Mouse (Mus musculus) stomach, embryonic 16.5 days (tissue): ENCODE measurements around the gene Ide. TPM values are rescaled to one million over a fixed set of nuclear protein-coding genes. Genes with fewer than 3 reads are reported as not detected.

Source experiments
- ATAC-seq: fragments of 200-750 bp; cut with Nextera tagmentation; 2 replicates; pipeline ENCODE4 v1.8.0; 2017; ENCODE audit warnings: moderate number of reproducible peaks, moderate TSS enrichment; ENCODE audit not compliant: insufficient read depth, low FRiP score
- H3K27ac ChIP-seq: fragments of 300-500 bp; sonication (generic); 2 replicates; pipeline ENCODE4 v1.5.1; 2014; ENCODE audit warnings: low read length
- H3K27me3 ChIP-seq: fragments of 300-500 bp; sonication (generic); 2 replicates; pipeline ENCODE4 v1.6.1; 2014; ENCODE audit warnings: low read length, control low read depth, mixed read lengths; ENCODE audit not compliant: control insufficient read depth, insufficient read depth
- H3K36me3 ChIP-seq: fragments of 300-500 bp; sonication (generic); 2 replicates; pipeline ENCODE4 v1.6.1; 2014; ENCODE audit warnings: low read length; ENCODE audit not compliant: control insufficient read depth, insufficient read depth
- H3K4me1 ChIP-seq: fragments of 300-500 bp; sonication (generic); 2 replicates; pipeline ENCODE4 v1.6.1; 2014; ENCODE audit warnings: low read length, control low read depth, mixed read lengths; ENCODE audit not compliant: control insufficient read depth, insufficient read depth
- H3K4me2 ChIP-seq: fragments of 300-500 bp; sonication (generic); 2 replicates; pipeline ENCODE4 v1.6.1; 2014; ENCODE audit warnings: low read depth, low read length, mixed read lengths
- H3K4me3 ChIP-seq: fragments of 300-500 bp; sonication (generic); replicated peaks from 2 replicates; pipeline ENCODE4 v1.5.1; 2014; ENCODE audit warnings: mild to moderate bottlenecking, low read length
- H3K9ac ChIP-seq: fragments of 300-500 bp; sonication (generic); 2 replicates; pipeline ENCODE4 v1.6.1; 2014; ENCODE audit warnings: low read length
- H3K9me3 ChIP-seq: fragments of 300-500 bp; sonication (generic); replicated peaks from 2 replicates; pipeline ENCODE4 v1.6.1; 2016; ENCODE audit warnings: low read length, control low read depth; ENCODE audit not compliant: control insufficient read depth
- WGBS: fragments of 180-500 bp; shearing (Covaris S2); extraction: QIAGEN DNeasy Blood & Tissue Kit; methylation state at CpG from one replicate; pipeline ENCODE4 v1.1.7; 2014; 5-methylcytosine and 5-hydroxymethylcytosine counted together
- polyA plus RNA-seq: library from polyadenylated mRNA; unstranded; fragments of >200 nt; fragmentation: Nextera tagmentation; extraction: Ambion mirVana; gene quantifications from 2 replicates; pipeline ENCODE4 v1.2.1, GENCODE M21; 2015

Gene Ide
- polyA plus RNA-seq, 1 experiment from 2014 or later: 69.0 TPM

- H3K9ac ChIP-seq: no peak overlapping the region
- H3K4me1 ChIP-seq: no peaks in the 10 kb centered on the region
- H3K4me2 ChIP-seq: no peak overlapping the region
- H3K4me3 ChIP-seq: no peak overlapping the region
- H3K27ac ChIP-seq: no peak overlapping the region
- H3K9me3 ChIP-seq: no peaks in the 10 kb centered on the region
- no peaks in the 10 kb centered on the region for H3K27me3 ChIP-seq
- H3K36me3 ChIP-seq: 0 out of 2 replicates have a peak, but pooled peaks cover 3% of the 10 kb centered on the region
- no peak for ATAC-seq
- whole genome bisulfite sequencing: 83% methylated on average over 6 of the region's 6 CpGs
Measured at GRCm38 (mm10) chr19:37225197-37225862, 112.3 kb downstream of the Ide start.

Other genes starting within 250 kb of the Ide start
- gene March5, start 130.3 kb downstream of the Ide start, polyA plus RNA-seq: 50.4 and 51.9 TPM in 2 replicates
- gene Cpeb3, start 129.3 kb downstream of the Ide start, polyA plus RNA-seq: 0.37 and 0.79 TPM in 2 replicates
- 46.4 and 50.2 TPM in 2 replicates for gene Kif11, start 38.6 kb upstream of the Ide start, polyA plus RNA-seq
- gene Hhex, start 97.0 kb upstream of the Ide start, polyA plus RNA-seq: 14.8 and 15.9 TPM in 2 replicates
- gene Exoc6, start 212.6 kb upstream of the Ide start, polyA plus RNA-seq: 14.1 and 14.6 TPM in 2 replicates